Mouse (Mus musculus) heart, adult 2 months (tissue): ENCODE measurements at regions not wholly inside any gene's neighbourhood (a gene's known extent, or its start where the extent isn't known, plus 50 kb on each side); places are given as distances from the start of the nearest gene placed in this dataset.

ENCODE experiments used
- CTCF ChIP-seq: fragments of 200-600 bp; IDR thresholded peaks from 2 replicates; pipeline ENCODE4 v1.8.1; 2022; ENCODE audit warnings: antibody characterized with exemption, mild to moderate bottlenecking, moderate library complexity
- POLR2A ChIP-seq: fragments of 200-500 bp; IDR thresholded peaks from 2 replicates; pipeline ENCODE4 v1.6.1; 2011; ENCODE audit warnings: mild to moderate bottlenecking, low read depth, low read length, control low read depth; ENCODE audit not compliant: insufficient read depth

DNA sequence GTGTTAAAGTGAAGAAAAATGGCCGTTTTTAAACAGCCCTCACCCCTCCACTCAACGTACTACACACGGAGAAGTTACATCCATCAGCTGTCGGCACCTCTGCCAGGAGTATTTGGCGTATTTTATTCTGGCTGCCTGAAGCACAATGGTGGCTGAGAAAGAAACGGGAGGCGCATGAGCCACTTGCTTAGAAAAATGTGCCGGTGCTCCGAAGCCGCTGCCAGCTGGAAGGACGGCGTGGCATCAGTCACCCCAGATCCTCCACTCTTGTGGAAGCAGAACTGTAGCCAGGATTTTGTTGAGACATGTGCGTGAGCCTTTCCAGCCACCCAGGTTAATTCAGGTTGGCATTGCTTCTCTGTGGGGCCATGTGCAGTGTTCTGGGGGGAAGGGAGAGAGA lies 103.1 kb upstream of the A230072I06Rik start:
- TF ChIP-seq POLR2A (no peak), CTCF (no peak)
